Mouse (Mus musculus): Measurements from ENCODE around the gene Kcnip4. TPM values are rescaled to one million over a fixed set of nuclear protein-coding genes. Genes with fewer than 3 reads are reported as not detected.

Kcnip4 gene
- polyA plus RNA-seq, 1 experiment from 2014 or later, result 2.8 TPM

DNA sequence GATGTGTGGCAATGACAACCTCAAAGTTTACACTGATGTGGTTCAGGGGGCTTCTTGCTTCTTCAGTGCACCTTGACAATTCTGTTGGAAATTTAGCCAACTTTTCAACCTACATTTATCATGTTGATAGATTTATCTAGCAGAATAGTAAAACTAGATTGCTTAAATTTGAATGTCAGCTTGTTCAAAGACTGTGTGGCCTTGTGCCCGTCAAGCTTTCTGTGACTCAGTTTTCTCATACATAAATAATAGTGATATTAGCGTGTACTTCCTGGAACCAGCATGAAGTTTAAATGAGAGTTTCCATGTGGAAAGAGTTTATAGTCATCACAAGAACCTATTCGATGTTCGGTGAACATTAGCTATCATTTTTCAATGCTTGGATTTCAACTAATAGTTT lies 1112.4 kb downstream of the Kcnip4 start:
- Histone ChIP-seq H3K4me1 (ENCODE audit: control insufficient read depth, insufficient read depth, low read length) (no peaks in the 10 kb centered on the region), H3K9ac (ENCODE audit: low read length) (no peak overlapping the region), H3K4me3 (ENCODE audit: low read depth, low read length) (no peak overlapping the region), H3K9me3 (ENCODE audit: control insufficient read depth, low read length) (no peaks in the 10 kb centered on the region), H3K27ac (ENCODE audit: low read depth, low read length) (no peak overlapping the region), H3K27me3 (ENCODE audit: control insufficient read depth, insufficient read depth, low read length) (no peaks in the 10 kb centered on the region), H3K4me2 (no peak overlapping the region), H3K36me3 (ENCODE audit: control insufficient read depth, insufficient read depth, low read length) (no peaks in the 10 kb centered on the region)
- 97% methylated on average over 4 of the region's 4 CpGs for WGBS
- DNase-seq (ENCODE audit: low spot score, missing footprints) (no peak), ATAC-seq (ENCODE audit: low FRiP score) (no peak)

DNA sequence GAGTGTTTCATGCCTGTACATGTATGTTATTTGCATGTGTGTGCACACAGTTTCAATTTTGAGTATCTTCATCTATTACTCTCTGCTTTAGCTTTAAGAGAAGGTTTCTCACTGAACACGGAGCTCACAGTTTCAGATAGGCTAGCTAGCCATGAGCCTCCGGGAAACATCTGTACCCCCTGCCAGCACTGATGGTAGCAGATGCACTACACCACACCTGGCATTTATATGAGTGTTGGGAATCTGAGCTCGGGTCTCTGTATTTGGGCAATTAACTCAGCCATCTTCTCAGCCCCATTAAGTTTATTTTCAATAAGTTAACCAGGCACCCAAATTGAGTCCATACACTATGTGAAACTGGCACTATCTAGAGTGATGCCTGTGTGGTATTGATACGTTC lies 1113.2 kb downstream of the Kcnip4 start:
- H3K4me1 ChIP-seq (ENCODE audit: control insufficient read depth, insufficient read depth, low read length), result no peaks in the 10 kb centered on the region
- no peak overlapping the region for H3K4me3 ChIP-seq (ENCODE audit: low read depth, low read length)
- no peaks in the 10 kb centered on the region for H3K9me3 ChIP-seq (ENCODE audit: control insufficient read depth, low read length)
- H3K27me3 ChIP-seq (ENCODE audit: control insufficient read depth, insufficient read depth, low read length), result no peaks in the 10 kb centered on the region
- ATAC-seq (ENCODE audit: low FRiP score), result no peak
- no peaks in the 10 kb centered on the region for H3K36me3 ChIP-seq (ENCODE audit: control insufficient read depth, insufficient read depth, low read length)
- DNase-seq (ENCODE audit: low spot score, missing footprints), result no peak
- no peak overlapping the region for H3K27ac ChIP-seq (ENCODE audit: low read depth, low read length)
- no peak overlapping the region for H3K4me2 ChIP-seq
- WGBS, result 87% methylated on average over 4 of the region's 4 CpGs
- H3K9ac ChIP-seq (ENCODE audit: low read length), result no peak overlapping the region

DNA sequence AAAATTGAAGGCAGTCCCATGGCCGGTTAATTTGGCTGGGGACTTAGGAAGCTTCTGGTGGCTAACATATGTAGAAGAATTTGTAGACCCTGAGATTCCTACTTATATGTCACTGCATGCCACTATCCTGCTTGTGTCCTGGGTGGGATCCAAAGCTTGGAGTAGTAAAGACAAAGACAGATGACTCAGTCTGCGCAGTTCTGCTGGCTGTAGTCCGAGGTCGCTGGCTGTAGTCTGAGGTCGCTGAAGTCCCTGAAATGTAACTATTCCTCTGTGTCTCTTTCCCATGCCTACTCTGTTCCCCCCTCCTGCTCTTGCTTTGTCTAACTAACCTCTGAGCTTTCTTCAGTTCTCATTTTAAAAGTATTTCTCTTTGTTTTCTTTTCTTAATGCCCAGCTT lies 1114.4 kb downstream of the Kcnip4 start:
- no peak overlapping the region for H3K9ac ChIP-seq (ENCODE audit: low read length)
- H3K27ac ChIP-seq (ENCODE audit: low read depth, low read length), result no peak overlapping the region
- H3K9me3 ChIP-seq (ENCODE audit: control insufficient read depth, low read length), result no peaks in the 10 kb centered on the region
- H3K27me3 ChIP-seq (ENCODE audit: control insufficient read depth, insufficient read depth, low read length), result no peaks in the 10 kb centered on the region
- H3K4me2 ChIP-seq, result no peak overlapping the region
- no peaks in the 10 kb centered on the region for H3K4me1 ChIP-seq (ENCODE audit: control insufficient read depth, insufficient read depth, low read length)
- no peaks in the 10 kb centered on the region for H3K36me3 ChIP-seq (ENCODE audit: control insufficient read depth, insufficient read depth, low read length)
- 72% methylated on average over 5 of the region's 5 CpGs for WGBS
- ATAC-seq (ENCODE audit: low FRiP score) (no peak), DNase-seq (ENCODE audit: low spot score, missing footprints) (no peak)
- H3K4me3 ChIP-seq (ENCODE audit: low read depth, low read length), result no peak overlapping the region

DNA sequence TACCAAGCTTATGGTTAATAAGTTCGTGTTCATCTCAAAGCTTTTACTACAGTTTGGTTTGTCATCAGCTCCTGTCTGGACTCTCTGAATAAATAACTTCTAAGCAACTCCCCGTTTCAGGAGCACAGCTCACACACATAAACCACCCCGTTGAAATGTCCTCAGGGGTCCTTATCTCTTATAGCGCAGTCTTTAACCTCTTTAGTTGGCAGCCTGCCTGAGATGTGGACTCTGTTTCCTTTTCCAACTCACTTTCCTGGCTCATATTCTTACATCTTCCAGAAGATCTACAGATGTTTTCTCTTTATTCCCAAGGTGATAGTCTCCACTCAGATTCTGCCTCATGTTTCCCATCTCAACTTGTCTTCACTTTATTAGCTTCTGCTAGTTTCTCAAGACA lies 1116.4 kb downstream of the Kcnip4 start:
- Histone ChIP-seq H3K4me1 (ENCODE audit: control insufficient read depth, insufficient read depth, low read length) (no peaks in the 10 kb centered on the region), H3K9ac (ENCODE audit: low read length) (no peak overlapping the region), H3K27ac (ENCODE audit: low read depth, low read length) (no peak overlapping the region), H3K4me3 (ENCODE audit: low read depth, low read length) (no peak overlapping the region), H3K9me3 (ENCODE audit: control insufficient read depth, low read length) (no peaks in the 10 kb centered on the region), H3K27me3 (ENCODE audit: control insufficient read depth, insufficient read depth, low read length) (no peaks in the 10 kb centered on the region), H3K36me3 (ENCODE audit: control insufficient read depth, insufficient read depth, low read length) (no peaks in the 10 kb centered on the region), H3K4me2 (no peak overlapping the region)
- DNase-seq (ENCODE audit: low spot score, missing footprints), result no peak
- 85% methylated on average over 4 of the region's 4 CpGs for WGBS
- ATAC-seq (ENCODE audit: low FRiP score), result no peak

DNA sequence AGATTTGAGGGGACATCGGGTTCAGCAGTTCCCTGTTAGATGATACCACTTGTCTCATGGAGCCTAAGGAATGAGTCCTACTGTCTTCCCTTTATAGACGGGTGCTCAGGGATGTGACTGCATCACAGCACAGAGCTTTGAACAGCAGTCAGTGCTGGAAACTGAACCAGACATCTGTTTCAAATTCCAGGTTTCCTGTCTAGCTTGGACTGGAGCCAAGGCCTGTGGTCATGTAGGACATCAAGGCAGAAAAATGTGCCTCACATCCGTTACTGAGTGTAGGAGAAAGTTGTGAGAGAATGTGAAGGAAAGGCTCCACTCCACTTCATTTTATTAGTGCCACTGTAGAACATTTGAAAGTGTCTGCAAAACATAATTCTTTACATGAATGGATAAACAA lies 1122.2 kb downstream of the Kcnip4 start:
- Histone ChIP-seq H3K4me1 (ENCODE audit: control insufficient read depth, insufficient read depth, low read length) (no peaks in the 10 kb centered on the region), H3K4me2 (no peak overlapping the region), H3K9me3 (ENCODE audit: control insufficient read depth, low read length) (no peaks in the 10 kb centered on the region), H3K36me3 (ENCODE audit: control insufficient read depth, insufficient read depth, low read length) (no peaks in the 10 kb centered on the region), H3K27me3 (ENCODE audit: control insufficient read depth, insufficient read depth, low read length) (no peaks in the 10 kb centered on the region), H3K4me3 (ENCODE audit: low read depth, low read length) (no peak overlapping the region), H3K27ac (ENCODE audit: low read depth, low read length) (no peak overlapping the region), H3K9ac (ENCODE audit: low read length) (no peak overlapping the region)
- 79% methylated on average over 3 of the region's 3 CpGs for WGBS
- ATAC-seq (ENCODE audit: low FRiP score), result no peak
- DNase-seq (ENCODE audit: low spot score, missing footprints), result no peak

DNA sequence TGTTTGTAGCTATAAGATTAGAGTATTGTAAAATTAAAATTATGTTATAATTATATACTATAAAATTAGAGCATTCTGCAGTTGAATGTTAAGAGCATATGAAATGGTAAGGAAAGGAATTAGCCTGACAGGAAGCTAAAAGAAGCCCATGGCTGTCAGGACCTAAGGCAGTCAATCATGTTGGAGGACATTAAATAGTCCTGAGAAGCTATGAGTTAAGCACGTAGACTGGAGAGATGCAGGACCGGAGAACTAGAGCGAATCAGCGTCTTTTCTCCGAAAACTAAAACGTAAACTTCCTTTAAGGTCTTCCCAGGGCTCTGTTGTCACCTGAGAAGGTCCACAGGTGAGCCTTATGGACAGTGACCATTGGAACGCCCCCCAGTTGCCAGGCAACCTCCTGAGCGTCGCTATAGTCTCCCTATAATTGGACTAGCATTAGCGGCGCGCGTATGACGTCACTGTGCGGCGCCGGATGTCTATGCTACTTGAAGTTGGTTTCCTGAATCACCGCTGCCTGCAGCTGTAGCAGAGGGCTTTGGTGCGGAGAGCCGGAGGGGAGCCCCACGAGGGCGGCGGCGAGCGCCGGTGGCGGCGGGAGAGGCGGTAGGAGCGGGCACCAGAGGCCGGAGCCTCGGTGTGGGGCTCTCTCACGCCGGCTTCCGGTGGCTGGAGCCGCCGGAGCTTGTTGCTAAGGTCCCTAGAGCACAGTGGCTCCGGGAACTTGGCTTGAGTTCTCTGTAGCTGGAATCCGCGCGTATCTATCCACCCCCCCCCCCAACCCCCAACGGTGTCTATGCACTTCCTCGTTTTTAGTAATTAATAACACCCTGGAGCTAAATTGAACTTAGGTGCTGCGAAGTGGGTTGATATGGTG lies 1152.6 kb downstream of the Kcnip4 start:
- H3K4me1 ChIP-seq (ENCODE audit: control insufficient read depth, insufficient read depth, low read length), result peaks cover 3% of the 10 kb centered on the region; the same call in 1 of the 2 replicates
- peak overlapping the region; percentile 94 for H3K4me3 ChIP-seq (ENCODE audit: low read depth, low read length)
- under 1% methylated on average over 44 of the region's 44 CpGs for WGBS
- ATAC-seq (ENCODE audit: low FRiP score) (peak; percentile 100), DNase-seq (ENCODE audit: low spot score, missing footprints) (peak; percentile 100)
- H3K27me3 ChIP-seq (ENCODE audit: control insufficient read depth, insufficient read depth, low read length), result no peaks in the 10 kb centered on the region
- no peaks in the 10 kb centered on the region for H3K36me3 ChIP-seq (ENCODE audit: control insufficient read depth, insufficient read depth, low read length)
- H3K27ac ChIP-seq (ENCODE audit: low read depth, low read length), result no peak overlapping the region
- H3K4me2 ChIP-seq, result peak overlapping the region; percentile 58
- H3K9ac ChIP-seq (ENCODE audit: low read length), result peak overlapping the region; percentile 86
- H3K9me3 ChIP-seq (ENCODE audit: control insufficient read depth, low read length), result no peaks in the 10 kb centered on the region

DNA sequence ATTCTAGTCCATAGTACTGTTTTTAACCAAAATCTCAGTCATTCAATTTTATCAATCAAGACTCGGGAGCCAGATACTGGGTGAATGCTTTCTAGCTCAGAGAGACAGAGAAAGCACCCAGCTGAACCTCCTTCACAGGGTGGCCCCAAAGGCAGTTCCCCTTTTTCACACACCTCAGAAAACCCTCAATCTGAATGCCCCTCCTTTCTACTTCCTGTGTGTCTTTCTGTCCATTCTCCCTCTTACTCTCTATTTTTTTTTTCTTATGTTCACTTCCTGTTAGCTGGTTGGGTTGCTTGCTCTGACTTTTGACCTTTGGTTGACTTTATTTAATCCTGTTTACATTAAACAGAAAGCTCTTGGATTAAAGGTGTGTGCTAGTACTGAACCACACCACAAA lies 1175.4 kb downstream of the Kcnip4 start:
- 82% methylated on average over 1 of the region's 1 CpGs for WGBS

DNA sequence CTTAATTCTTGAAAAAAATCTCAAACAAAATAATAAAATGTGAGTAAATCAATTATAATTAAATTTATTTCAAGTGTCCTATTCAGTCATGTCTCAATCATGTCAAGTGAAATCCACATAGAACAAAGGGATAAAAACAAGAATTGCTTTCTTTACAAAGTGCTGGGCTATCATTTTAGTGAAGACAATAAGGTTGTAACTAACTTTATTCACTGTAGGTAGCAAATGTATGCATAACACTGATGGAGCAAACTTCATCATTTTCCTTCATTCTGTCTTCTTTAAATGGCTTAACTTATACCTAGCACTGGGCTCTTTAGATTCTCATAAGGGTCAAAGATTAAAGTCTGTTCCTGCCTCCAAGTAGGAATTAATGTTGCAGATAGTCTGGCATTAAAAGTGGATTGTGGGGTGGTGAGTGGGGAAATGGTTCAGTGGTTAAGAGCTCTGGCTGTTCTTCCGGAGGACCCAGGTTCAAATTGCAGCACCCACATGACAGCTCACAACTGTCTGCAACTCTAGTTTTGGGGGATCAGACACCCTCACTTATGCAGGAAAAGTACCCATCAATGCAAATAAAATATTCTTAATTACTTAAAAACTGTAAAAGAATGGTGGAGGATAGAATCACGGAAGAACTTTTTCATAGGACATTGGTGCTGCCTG lies 1178.6 kb downstream of the Kcnip4 start:
- H3K4me3 ChIP-seq (ENCODE audit: low read depth, low read length), result no peak overlapping the region
- no peaks in the 10 kb centered on the region for H3K36me3 ChIP-seq (ENCODE audit: control insufficient read depth, insufficient read depth, low read length)
- H3K9me3 ChIP-seq (ENCODE audit: control insufficient read depth, low read length), result no peaks in the 10 kb centered on the region
- H3K4me2 ChIP-seq, result no peak overlapping the region
- peaks cover 11% of the 10 kb centered on the region for H3K27me3 ChIP-seq (ENCODE audit: control insufficient read depth, insufficient read depth, low read length)
- no peak overlapping the region for H3K27ac ChIP-seq (ENCODE audit: low read depth, low read length)
- WGBS, result 83% methylated on average over 2 of the region's 2 CpGs
- no peak overlapping the region for H3K9ac ChIP-seq (ENCODE audit: low read length)
- DNase-seq (ENCODE audit: low spot score, missing footprints) (peak; percentile 68), ATAC-seq (ENCODE audit: low FRiP score) (0 out of 2 replicates have a peak, but pooled peaks have one; percentile 14)
- no peaks in the 10 kb centered on the region for H3K4me1 ChIP-seq (ENCODE audit: control insufficient read depth, insufficient read depth, low read length)

More for the DNA sequence above, 1175.4 kb downstream of the Kcnip4 start:
- ATAC-seq (ENCODE audit: low FRiP score) (no peak), DNase-seq (ENCODE audit: low spot score, missing footprints) (peak; percentile 47)
- H3K27me3 ChIP-seq (ENCODE audit: control insufficient read depth, insufficient read depth, low read length), result peaks cover 3% of the 10 kb centered on the region; the same call in 1 of the 2 replicates
- no peaks in the 10 kb centered on the region for H3K9me3 ChIP-seq (ENCODE audit: control insufficient read depth, low read length)
- H3K4me3 ChIP-seq (ENCODE audit: low read depth, low read length), result no peak overlapping the region
- H3K27ac ChIP-seq (ENCODE audit: low read depth, low read length), result no peak overlapping the region
- no peaks in the 10 kb centered on the region for H3K36me3 ChIP-seq (ENCODE audit: control insufficient read depth, insufficient read depth, low read length)
- no peak overlapping the region for H3K4me2 ChIP-seq
- H3K4me1 ChIP-seq (ENCODE audit: control insufficient read depth, insufficient read depth, low read length), result no peaks in the 10 kb centered on the region
- H3K9ac ChIP-seq (ENCODE audit: low read length), result no peak overlapping the region
